Mouse (Mus musculus) layer of hippocampus, postnatal 25 days (tissue): Measurements from ENCODE around the gene Gse1. TPM values are rescaled to one million over a fixed set of nuclear protein-coding genes. Genes with fewer than 3 reads are reported as not detected.
A peak's percentile ranks its signal among the peaks of the same experiment; 100 is the strongest.

Experiments used
- DNase-seq, 2 experiments: peaks; one replicate each; pipeline ENCODE4 v3.0.0; 2022; ENCODE audit warnings: mixed read lengths in 2 of 2, low spot score in 1 of 2; ENCODE audit errors: extremely low spot score in 1 of 2
- total RNA-seq, 2 experiments: library from RNA; stranded (reverse); gene quantifications; 2 replicates each; pipeline ENCODE4 v1.2.3; 2021

Gene Gse1
- total RNA-seq, 2 experiments from 2014 or later, result 121 to 145 TPM

GRCm38 (mm10) chr8:120465710-120466109 is 237.5 kb downstream of the Gse1 start:
- DNase-seq, result peak in 1 of 2 experiments; percentile 64

GRCm38 (mm10) chr8:120466266-120466665 is 238.0 kb downstream of the Gse1 start:
- DNase-seq, result no peak

GRCm38 (mm10) chr8:120467598-120467997 is 239.3 kb downstream of the Gse1 start:
- DNase-seq, result no peak

GRCm38 (mm10) chr8:120470170-120470569 is 241.9 kb downstream of the Gse1 start:
- no peak for DNase-seq

- DNase-seq, result peak in 1 of 2 experiments; percentile 59
Observed at GRCm38 (mm10) chr8:120471166-120471565, 242.9 kb downstream of the Gse1 start.

- DNase-seq, result no peak
Observed at GRCm38 (mm10) chr8:120471752-120472151, 243.5 kb downstream of the Gse1 start.

- DNase-seq, result no peak
Observed at GRCm38 (mm10) chr8:120472230-120472629, 244.0 kb downstream of the Gse1 start.

GRCm38 (mm10) chr8:120473729-120474364 is 245.6 kb downstream of the Gse1 start:
- DNase-seq, result no peak

GRCm38 (mm10) chr8:120474496-120475235 is 246.4 kb downstream of the Gse1 start:
- no peak for DNase-seq

GRCm38 (mm10) chr8:120475462-120476201 is 247.4 kb downstream of the Gse1 start:
- DNase-seq, result no peak

GRCm38 (mm10) chr8:120476711-120477575 is 248.7 kb downstream of the Gse1 start:
- DNase-seq, result no peak

- no peak for DNase-seq
Observed at GRCm38 (mm10) chr8:120478754-120479153, 250.5 kb downstream of the Gse1 start.

GRCm38 (mm10) chr8:120479691-120480090 is 251.4 kb downstream of the Gse1 start:
- DNase-seq, result no peak

- no peak for DNase-seq
Observed at GRCm38 (mm10) chr8:120482015-120482689, 253.9 kb downstream of the Gse1 start.

GRCm38 (mm10) chr8:120484460-120484859 is 256.2 kb downstream of the Gse1 start:
- DNase-seq, result no peak

GRCm38 (mm10) chr8:120485116-120485515 is 256.9 kb downstream of the Gse1 start:
- DNase-seq, result no peak

- DNase-seq, result no peak
Observed at GRCm38 (mm10) chr8:120485551-120486476, 257.6 kb downstream of the Gse1 start.

GRCm38 (mm10) chr8:120486477-120487376 is 258.5 kb downstream of the Gse1 start:
- DNase-seq, result peak in 1 of 2 experiments; percentile 42
